Mouse (Mus musculus) activated CD4-positive, CD25-positive, alpha-beta regulatory T cell, adult 4 months (primary cell): Measurements from ENCODE around the gene Trir. TPM values are rescaled to one million over a fixed set of nuclear protein-coding genes. Genes with fewer than 3 reads are reported as not detected.

ENCODE experiments used
- ATAC-seq: one replicate; pipeline ENCODE4 v1.8.0; 2017
- polyA plus RNA-seq, 2 experiments: library from polyadenylated mRNA; unstranded; fragments of 100-300 nt; shearing (Covaris generic); gene quantifications; one replicate each; pipeline ENCODE4 v1.2.1; 2017

Trir gene
- polyA plus RNA-seq, result 10 to 100 TPM; 26.8 to 30.5 TPM

GRCm38 (mm10) chr8:85026670-85027515 lies at the start of gene Trir:
Gene Trir, plus strand, starts transcription at chr8:85026823.
- ATAC-seq, result peak; percentile 55

- peak; percentile 2 for ATAC-seq
These were observed 49.0 kb upstream of the Trir start for GRCm38 (mm10) chr8:84977435-84978247.

GRCm38 (mm10) chr8:84978248-84978940 lies 48.2 kb upstream of the Trir start, which contains the start of gene Junb:
Gene Junb, minus strand, starts transcription at chr8:84978718.
- ATAC-seq, result peak; percentile 36

GRCm38 (mm10) chr8:84979599-84980421 lies 46.8 kb upstream of the Trir start:
- ATAC-seq, result peak; percentile 26

- ATAC-seq, result no peak
These were observed 45.8 kb upstream of the Trir start for GRCm38 (mm10) chr8:84980622-84981358.

GRCm38 (mm10) chr8:84981644-84982498 lies 44.8 kb upstream of the Trir start:
- ATAC-seq, result no peak

GRCm38 (mm10) chr8:84982499-84983011 lies 44.1 kb upstream of the Trir start:
- ATAC-seq, result no peak

- no peak for ATAC-seq
These were observed 42.2 kb upstream of the Trir start for GRCm38 (mm10) chr8:84984294-84985048.

- peak; percentile 1 for ATAC-seq
These were observed 41.5 kb upstream of the Trir start for GRCm38 (mm10) chr8:84985049-84985683.

- peak; percentile 60 for ATAC-seq
These were observed 40.8 kb upstream of the Trir start for GRCm38 (mm10) chr8:84985684-84986378.

GRCm38 (mm10) chr8:84986379-84986945 lies 40.2 kb upstream of the Trir start:
- no peak for ATAC-seq

- ATAC-seq, result no peak
These were observed 39.2 kb upstream of the Trir start for GRCm38 (mm10) chr8:84987388-84987787.

GRCm38 (mm10) chr8:84987903-84988302 lies 38.7 kb upstream of the Trir start:
- no peak for ATAC-seq

GRCm38 (mm10) chr8:84989311-84989731 lies 37.3 kb upstream of the Trir start:
- no peak for ATAC-seq

- ATAC-seq, result no peak
These were observed 36.8 kb upstream of the Trir start for GRCm38 (mm10) chr8:84989810-84990209.

- peak; percentile 65 for ATAC-seq
These were observed 36.3 kb upstream of the Trir start, which contains the start of gene Hook2 for GRCm38 (mm10) chr8:84990349-84990748. Gene Hook2, plus strand, starts transcription at chr8:84990603.

GRCm38 (mm10) chr8:84990836-84991235 lies 35.8 kb upstream of the Trir start:
- ATAC-seq, result no peak

GRCm38 (mm10) chr8:84994375-84994774 lies 32.2 kb upstream of the Trir start:
- no peak for ATAC-seq
